Mouse (Mus musculus): ENCODE measurements around the gene Glrx.

GRCm38 (mm10) chr13:75835461-75835860, 4.2 kb upstream of the Glrx start:
- no peak for TF ChIP-seq POLR2A (IDR thresholded peaks at IDR 0.05; ENCODE audit: borderline replicate concordance, insufficient read depth, low read length)
- no peak for TF ChIP-seq CTCF (IDR thresholded peaks at IDR 0.05; ENCODE audit: borderline replicate concordance, insufficient read depth, low read depth, low read length)
